19 mouse cellular contexts compared by ENCODE assay signal in the genomic region with DNA sequence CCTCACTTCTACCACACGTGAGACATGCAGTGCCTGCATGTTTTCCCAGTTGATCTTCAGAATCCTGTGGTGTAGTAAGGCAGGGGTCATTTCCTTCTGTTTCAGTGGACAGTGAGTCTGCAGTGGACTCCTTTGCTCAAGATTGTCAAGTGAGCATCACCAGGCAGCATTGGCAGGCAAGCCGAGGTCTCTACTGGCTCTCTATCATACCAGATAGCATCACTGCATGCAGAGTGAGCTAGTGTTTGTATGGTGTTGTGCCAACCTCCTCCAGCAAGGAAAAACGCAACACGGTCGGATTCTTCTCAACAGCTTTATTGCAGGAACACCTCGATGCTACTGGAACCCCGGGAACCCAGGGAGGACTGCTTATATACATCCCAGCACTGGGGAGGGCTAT.
"Had no signal": no experiment of that assay in that cellular context is flagged by ENCODE, and none has a peak within 500 bp of the region (broad histone marks: within the 10 kb centered on the region; RNA-seq: fewer than 3 reads in every experiment).

No protein-coding gene starts in this region.

- H3K27me3 ChIP-seq: limb, embryonic 12.5 days; limb, embryonic 15.5 days; midbrain, embryonic 13.5 days; neural tube, embryonic 13.5 days; stomach, embryonic 15.5 days had no signal

- DNase-seq: kidney, postnatal 10 days; kidney, postnatal 36 days; layer of hippocampus, postnatal 36 days; left cerebral cortex, postnatal 4 days; liver, postnatal 0 days; lung, embryonic 14.5 days; retina, postnatal 1 day; right cerebral cortex, postnatal 25 days; spleen, adult 18-20 months; thymus, postnatal 25 days had no signal

- H3K4me3 ChIP-seq: left cerebral cortex, adult 2 months; limb, embryonic 12.5 days; limb, embryonic 15.5 days; midbrain, embryonic 13.5 days; myocyte; neural tube, embryonic 13.5 days; stomach, embryonic 15.5 days had no signal

- H3K27ac ChIP-seq: left cerebral cortex, adult 2 months; limb, embryonic 12.5 days; limb, embryonic 15.5 days; liver, embryonic 14.5 days; macrophage; midbrain, embryonic 13.5 days; neural tube, embryonic 13.5 days; stomach, embryonic 15.5 days had no signal

- H3K4me1 ChIP-seq: limb, embryonic 12.5 days; limb, embryonic 15.5 days; midbrain, embryonic 13.5 days; neural tube, embryonic 13.5 days; stomach, embryonic 15.5 days had no signal
